Mouse (Mus musculus): ENCODE results near the gene Lrrc23. TPM values are rescaled to one million over a fixed set of nuclear protein-coding genes. Genes with fewer than 3 reads are reported as not detected.
"Not testable (repeated sequence)": the region's sequence is repeated elsewhere in the genome, so short reads cannot be mapped to it uniquely, and the experiment has no call there.

Lrrc23 gene
- polyA plus RNA-seq, 1 experiment from 2014 or later = 0.97 TPM

DNA sequence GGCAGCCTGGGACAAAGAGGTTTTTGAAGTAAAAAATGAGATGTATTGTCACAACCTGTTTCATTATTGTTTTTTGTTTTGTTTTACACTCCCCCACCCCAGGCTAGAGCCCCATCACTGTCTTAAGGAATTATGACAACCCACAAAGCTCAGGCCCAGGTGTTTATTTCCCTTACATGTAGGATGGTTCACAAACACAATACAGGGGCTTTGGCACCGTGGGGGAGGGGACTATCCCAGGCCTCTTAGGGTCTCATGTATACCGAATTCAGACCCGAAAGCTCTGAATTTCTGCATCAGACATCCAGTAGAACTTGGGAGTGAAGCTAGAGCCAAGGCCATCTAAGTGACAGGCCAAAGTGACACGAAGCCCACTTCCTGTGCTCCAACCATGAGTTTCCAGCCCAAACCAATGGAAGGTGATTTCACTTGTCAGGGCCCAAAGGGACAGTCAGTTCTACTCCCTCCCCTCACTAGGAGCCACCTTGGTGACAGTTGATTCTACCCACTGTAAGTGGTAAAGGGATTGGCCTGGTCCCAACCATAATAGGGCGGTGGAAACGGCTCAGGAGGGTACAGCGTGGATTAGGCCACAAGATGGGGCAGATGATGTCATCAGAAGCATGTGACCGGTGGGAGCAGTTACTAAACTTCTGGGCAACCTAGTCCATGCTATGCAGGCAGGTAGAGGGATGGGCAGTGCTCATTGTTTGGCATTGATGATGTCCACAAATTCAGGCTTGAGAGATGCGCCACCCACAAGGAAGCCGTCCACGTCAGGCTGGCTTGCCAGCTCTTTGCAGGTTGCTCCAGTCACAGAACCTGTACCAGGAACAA lies 31.3 kb upstream of the Lrrc23 start:
- not testable (repeated sequence) for H3K36me3 ChIP-seq (replicated peaks; ENCODE audit: control insufficient read depth, insufficient read depth, low read depth, low read length); H3K27ac ChIP-seq (replicated peaks; ENCODE audit: low read depth, low read length); H3K27me3 ChIP-seq (ENCODE audit: control insufficient read depth, insufficient read depth, low read length); H3K9me3 ChIP-seq (replicated peaks; ENCODE audit: control insufficient read depth, low read length); H3K4me2 ChIP-seq (ENCODE audit: low read depth, low read length); ATAC-seq (replicated peaks; ENCODE audit: insufficient number of reproducible peaks, low FRiP score, low TSS enrichment, low read depth); H3K9ac ChIP-seq (replicated peaks; ENCODE audit: low read length); H3K4me3 ChIP-seq (ENCODE audit: low read depth, low read length); H3K4me1 ChIP-seq (ENCODE audit: control insufficient read depth, insufficient read depth, low read length); DNase-seq (ENCODE audit: low spot score)
- 88% methylated on average over 11 of the region's 11 CpGs for WGBS

DNA sequence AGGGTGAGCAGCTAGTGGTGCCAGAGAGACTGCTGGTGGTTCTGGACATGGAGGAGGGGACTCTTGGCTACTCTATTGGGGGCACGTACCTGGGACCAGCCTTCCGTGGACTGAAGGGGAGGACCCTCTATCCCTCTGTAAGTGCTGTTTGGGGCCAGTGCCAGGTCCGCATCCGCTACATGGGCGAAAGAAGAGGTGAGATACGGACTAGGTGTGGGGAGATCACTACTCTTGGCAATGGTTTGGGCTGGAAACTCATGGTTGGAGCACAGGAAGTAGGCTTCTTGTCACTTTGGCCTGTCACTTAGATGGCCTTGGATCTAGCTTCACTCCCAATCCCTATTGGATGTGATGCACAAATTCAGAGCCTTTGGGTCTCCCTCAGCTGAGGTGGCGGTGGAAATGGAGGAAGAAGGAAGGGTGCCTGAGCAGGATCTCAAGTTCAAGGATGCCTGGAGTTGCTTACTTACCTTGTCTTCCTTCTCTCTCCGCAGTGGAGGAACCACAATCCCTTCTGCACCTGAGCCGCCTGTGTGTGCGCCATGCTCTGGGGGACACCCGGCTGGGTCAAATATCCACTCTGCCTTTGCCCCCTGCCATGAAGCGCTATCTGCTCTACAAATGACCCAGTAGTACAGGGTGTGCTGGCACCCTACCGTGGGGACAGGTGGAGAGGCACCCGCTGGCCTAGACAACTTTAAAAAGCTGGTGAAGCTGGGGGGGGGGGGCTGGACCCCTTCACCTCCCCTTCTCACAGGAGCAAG lies 30.4 kb upstream of the Lrrc23 start:
- H3K36me3 ChIP-seq (replicated peaks; ENCODE audit: control insufficient read depth, insufficient read depth, low read depth, low read length) = peaks cover 3% of the 10 kb centered on the region
- no peaks in the 10 kb centered on the region for H3K9me3 ChIP-seq (replicated peaks; ENCODE audit: control insufficient read depth, low read length)
- no peak for ATAC-seq (replicated peaks; ENCODE audit: insufficient number of reproducible peaks, low FRiP score, low TSS enrichment, low read depth)
- no peaks in the 10 kb centered on the region; the same call in 1 of the 2 replicates for H3K4me1 ChIP-seq (ENCODE audit: control insufficient read depth, insufficient read depth, low read length)
- H3K27me3 ChIP-seq (ENCODE audit: control insufficient read depth, insufficient read depth, low read length) = no peaks in the 10 kb centered on the region
- H3K9ac ChIP-seq (replicated peaks; ENCODE audit: low read length) = peak overlapping the region; percentile 67
- WGBS = 44% methylated on average over 14 of the region's 14 CpGs
- H3K4me2 ChIP-seq (ENCODE audit: low read depth, low read length) = peak overlapping the region; percentile 93
- H3K27ac ChIP-seq (replicated peaks; ENCODE audit: low read depth, low read length) = no peak overlapping the region; the same call in 1 of the 2 replicates
- H3K4me3 ChIP-seq (ENCODE audit: low read depth, low read length) = peak overlapping the region; percentile 52
- no peak for DNase-seq (ENCODE audit: low spot score)

DNA sequence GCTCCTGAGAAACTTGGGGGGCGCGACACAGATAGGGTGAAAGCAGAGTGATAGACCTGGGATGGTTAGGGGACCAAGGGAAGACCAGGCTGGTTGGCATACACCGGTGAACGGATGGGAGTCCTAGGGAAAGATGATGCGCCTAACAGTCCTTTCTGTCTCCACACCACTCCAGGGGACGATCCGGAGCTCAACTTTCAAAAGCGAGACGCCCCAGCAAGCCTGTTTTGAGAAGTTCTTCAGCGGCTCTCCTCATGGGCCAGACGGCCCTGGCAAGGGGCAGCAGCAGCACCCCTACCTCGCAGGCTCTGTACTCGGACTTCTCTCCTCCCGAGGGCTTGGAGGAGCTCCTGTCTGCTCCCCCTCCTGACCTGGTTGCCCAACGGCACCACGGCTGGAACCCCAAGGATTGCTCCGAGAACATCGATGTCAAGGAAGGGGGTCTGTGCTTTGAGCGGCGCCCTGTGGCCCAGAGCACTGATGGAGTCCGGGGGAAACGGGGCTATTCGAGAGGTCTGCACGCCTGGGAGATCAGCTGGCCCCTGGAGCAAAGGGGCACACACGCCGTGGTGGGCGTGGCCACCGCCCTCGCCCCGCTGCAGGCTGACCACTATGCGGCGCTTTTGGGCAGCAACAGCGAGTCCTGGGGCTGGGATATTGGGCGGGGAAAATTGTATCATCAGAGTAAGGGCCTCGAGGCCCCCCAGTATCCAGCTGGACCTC lies 29.7 kb upstream of the Lrrc23 start:
- peak overlapping the region; percentile 67 for H3K9ac ChIP-seq (replicated peaks; ENCODE audit: low read length)
- no peaks in the 10 kb centered on the region for H3K27me3 ChIP-seq (ENCODE audit: control insufficient read depth, insufficient read depth, low read length)
- H3K9me3 ChIP-seq (replicated peaks; ENCODE audit: control insufficient read depth, low read length) = no peaks in the 10 kb centered on the region
- DNase-seq (ENCODE audit: low spot score) = peak; percentile 88
- peak overlapping the region; percentile 52 for H3K4me3 ChIP-seq (ENCODE audit: low read depth, low read length)
- peak; percentile 4 for ATAC-seq (replicated peaks; ENCODE audit: insufficient number of reproducible peaks, low FRiP score, low TSS enrichment, low read depth)
- H3K4me2 ChIP-seq (ENCODE audit: low read depth, low read length) = peak overlapping the region; percentile 93
- under 1% methylated on average over 35 of the region's 35 CpGs for WGBS
- peaks cover 3% of the 10 kb centered on the region for H3K36me3 ChIP-seq (replicated peaks; ENCODE audit: control insufficient read depth, insufficient read depth, low read depth, low read length)
- no peaks in the 10 kb centered on the region; the same call in 1 of the 2 replicates for H3K4me1 ChIP-seq (ENCODE audit: control insufficient read depth, insufficient read depth, low read length)
- H3K27ac ChIP-seq (replicated peaks; ENCODE audit: low read depth, low read length) = peak overlapping the region; percentile 90

DNA sequence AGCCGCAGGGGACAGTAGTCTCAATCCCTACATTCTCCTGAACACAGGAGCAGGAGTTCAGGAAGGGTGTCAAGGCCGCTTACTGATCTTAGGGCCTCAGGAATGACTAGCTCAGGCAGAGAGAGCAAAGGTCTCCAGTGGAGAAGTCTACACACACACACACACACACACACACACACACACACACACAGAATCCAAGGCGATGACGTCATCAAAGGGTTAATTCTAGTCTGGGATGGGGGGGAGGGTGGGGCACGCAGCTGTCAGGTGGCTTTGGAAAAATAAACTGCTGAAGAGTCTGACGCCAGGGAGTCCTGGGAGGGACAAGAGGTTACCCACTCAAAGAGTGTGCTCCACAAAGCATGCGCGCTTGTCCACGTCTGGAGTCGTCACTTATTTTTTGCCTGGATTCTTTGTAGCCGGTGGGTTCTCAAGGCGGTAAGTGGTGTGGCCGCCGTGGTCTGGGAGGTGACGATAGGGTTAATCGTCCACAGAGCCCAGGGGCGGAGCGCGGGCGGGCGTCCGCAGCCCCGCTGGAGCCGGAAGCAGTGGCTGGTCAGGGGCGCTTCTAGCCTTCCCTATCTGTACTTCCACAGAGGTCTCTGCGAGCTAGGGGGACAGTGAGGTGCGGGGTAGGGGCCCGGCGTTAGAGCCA lies 29.0 kb upstream of the Lrrc23 start, which contains the start of gene Spsb2:
TSS of gene Spsb2 (plus strand) at position 304 of the 655 bp plus-strand sequence.
- H3K9ac ChIP-seq (replicated peaks; ENCODE audit: low read length) = peak within 1 kb of the TSS; percentile 67
- peak within 1 kb of the TSS; percentile 90 for H3K27ac ChIP-seq (replicated peaks; ENCODE audit: low read depth, low read length)
- whole genome bisulfite sequencing = 4% methylated on average over 29 of the region's 29 CpGs

GRCm38 (mm10) chr6:124807986-124808357 lies 28.4 kb upstream of the Lrrc23 start:
- H3K9ac ChIP-seq (replicated peaks; ENCODE audit: low read length) = no peak overlapping the region
- no peak for ATAC-seq (replicated peaks; ENCODE audit: insufficient number of reproducible peaks, low FRiP score, low TSS enrichment, low read depth)
- H3K27me3 ChIP-seq (ENCODE audit: control insufficient read depth, insufficient read depth, low read length) = no peaks in the 10 kb centered on the region
- no peaks in the 10 kb centered on the region for H3K9me3 ChIP-seq (replicated peaks; ENCODE audit: control insufficient read depth, low read length)
- H3K27ac ChIP-seq (replicated peaks; ENCODE audit: low read depth, low read length) = no peak overlapping the region
- peak overlapping the region; percentile 93; the same call in 1 of the 2 replicates for H3K4me2 ChIP-seq (ENCODE audit: low read depth, low read length)
- peaks cover 3% of the 10 kb centered on the region for H3K36me3 ChIP-seq (replicated peaks; ENCODE audit: control insufficient read depth, insufficient read depth, low read depth, low read length)
- 84% methylated on average over 6 of the region's 6 CpGs for WGBS
- DNase-seq (ENCODE audit: low spot score) = no peak
- no peaks in the 10 kb centered on the region; the same call in 1 of the 2 replicates for H3K4me1 ChIP-seq (ENCODE audit: control insufficient read depth, insufficient read depth, low read length)
- H3K4me3 ChIP-seq (ENCODE audit: low read depth, low read length) = no peak overlapping the region

More for the DNA sequence above, 29.0 kb upstream of the Lrrc23 start, which contains the start of gene Spsb2:
- H3K9me3 ChIP-seq (replicated peaks; ENCODE audit: control insufficient read depth, low read length) = no peaks in the 10 kb centered on the region
- peak; percentile 36 for ATAC-seq (replicated peaks; ENCODE audit: insufficient number of reproducible peaks, low FRiP score, low TSS enrichment, low read depth)
- H3K27me3 ChIP-seq (ENCODE audit: control insufficient read depth, insufficient read depth, low read length) = no peaks in the 10 kb centered on the region
- H3K4me1 ChIP-seq (ENCODE audit: control insufficient read depth, insufficient read depth, low read length) = no peaks in the 10 kb centered on the region; the same call in 1 of the 2 replicates
- DNase-seq (ENCODE audit: low spot score) = peak; percentile 71
- H3K4me2 ChIP-seq (ENCODE audit: low read depth, low read length) = peak within 1 kb of the TSS; percentile 93
- peaks cover 3% of the 10 kb centered on the region for H3K36me3 ChIP-seq (replicated peaks; ENCODE audit: control insufficient read depth, insufficient read depth, low read depth, low read length)
- H3K4me3 ChIP-seq (ENCODE audit: low read depth, low read length) = peak within 1 kb of the TSS; percentile 52

DNA sequence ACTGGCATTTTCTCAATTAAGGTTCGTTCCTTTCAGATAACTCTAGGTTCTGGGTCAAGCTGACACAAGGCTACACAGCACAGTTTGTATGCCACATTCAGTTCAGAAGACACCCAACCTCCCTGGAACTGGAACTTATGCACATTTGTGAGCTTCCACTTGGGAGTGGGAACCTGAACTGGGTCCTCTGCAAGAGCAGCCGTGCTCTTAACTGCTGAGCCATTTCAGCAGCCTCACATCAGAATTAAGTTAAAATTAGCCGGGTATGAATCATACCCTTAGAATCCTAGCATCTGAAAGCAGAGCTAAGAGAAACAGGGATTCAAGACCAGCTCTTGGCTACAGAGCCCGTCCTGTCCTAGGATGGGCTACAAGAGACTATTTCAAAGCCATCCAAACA lies 27.8 kb upstream of the Lrrc23 start:
- 88% methylated on average over 4 of the region's 4 CpGs for WGBS
- Histone ChIP-seq H3K9me3 (replicated peaks; ENCODE audit: control insufficient read depth, low read length) (no peaks in the 10 kb centered on the region), H3K9ac (replicated peaks; ENCODE audit: low read length) (no peak overlapping the region), H3K27me3 (ENCODE audit: control insufficient read depth, insufficient read depth, low read length) (no peaks in the 10 kb centered on the region), H3K36me3 (replicated peaks; ENCODE audit: control insufficient read depth, insufficient read depth, low read depth, low read length) (peaks cover 3% of the 10 kb centered on the region), H3K4me3 (ENCODE audit: low read depth, low read length) (no peak overlapping the region), H3K4me2 (ENCODE audit: low read depth, low read length) (no peak overlapping the region), H3K27ac (replicated peaks; ENCODE audit: low read depth, low read length) (no peak overlapping the region), H3K4me1 (ENCODE audit: control insufficient read depth, insufficient read depth, low read length) (no peaks in the 10 kb centered on the region; the same call in 1 of the 2 replicates)
- DNase-seq (ENCODE audit: low spot score) = no peak
- no peak for ATAC-seq (replicated peaks; ENCODE audit: insufficient number of reproducible peaks, low FRiP score, low TSS enrichment, low read depth)

- Histone ChIP-seq H3K4me2 (ENCODE audit: low read depth, low read length) (no peak overlapping the region; the same call in none of the 2 replicates), H3K4me1 (ENCODE audit: control insufficient read depth, insufficient read depth, low read length) (no peaks in the 10 kb centered on the region; the same call in 1 of the 2 replicates), H3K27me3 (ENCODE audit: control insufficient read depth, insufficient read depth, low read length) (no peaks in the 10 kb centered on the region), H3K4me3 (ENCODE audit: low read depth, low read length) (0 out of 2 replicates have a peak overlapping the region, but pooled peaks have one; percentile 0), H3K9me3 (replicated peaks; ENCODE audit: control insufficient read depth, low read length) (no peaks in the 10 kb centered on the region), H3K9ac (replicated peaks; ENCODE audit: low read length) (no peak overlapping the region), H3K27ac (replicated peaks; ENCODE audit: low read depth, low read length) (0 out of 2 replicates have a peak overlapping the region, but pooled peaks have one; percentile 85), H3K36me3 (replicated peaks; ENCODE audit: control insufficient read depth, insufficient read depth, low read depth, low read length) (peaks cover 2% of the 10 kb centered on the region)
- DNase-seq (ENCODE audit: low spot score) = no peak
- ATAC-seq (replicated peaks; ENCODE audit: insufficient number of reproducible peaks, low FRiP score, low TSS enrichment, low read depth) = no peak
- 69% methylated on average over 7 of the region's 7 CpGs for WGBS
Observed at GRCm38 (mm10) chr6:124806446-124807140, 27.1 kb upstream of the Lrrc23 start.
